Mouse (Mus musculus): ENCODE results near the gene Npff. TPM values are rescaled to one million over a fixed set of nuclear protein-coding genes. Genes with fewer than 3 reads are reported as not detected.

Npff gene
- polyA plus RNA-seq, 1 experiment from 2014 or later = 1.1 TPM

- WGBS = 71% methylated on average over 3 of the region's 3 CpGs
- DNase-seq (ENCODE audit: low spot score) (no peak), ATAC-seq (ENCODE audit: low FRiP score, low TSS enrichment) (no peak)
- H3K9ac ChIP-seq (ENCODE audit: low read length) = no peak overlapping the region
- peaks cover 25% of the 10 kb centered on the region for H3K36me3 ChIP-seq (ENCODE audit: control insufficient read depth, insufficient read depth, low read length)
- H3K4me3 ChIP-seq (ENCODE audit: low read depth, low read length) = no peak overlapping the region
- H3K9me3 ChIP-seq (ENCODE audit: control insufficient read depth, low read length) = no peaks in the 10 kb centered on the region
- H3K4me2 ChIP-seq (replicated peaks; ENCODE audit: low read depth) = no peak overlapping the region
- no peaks in the 10 kb centered on the region for H3K27me3 ChIP-seq (ENCODE audit: control insufficient read depth, insufficient read depth, low read length)
- H3K27ac ChIP-seq (replicated peaks) = no peak overlapping the region
- H3K4me1 ChIP-seq (replicated peaks; ENCODE audit: control insufficient read depth, insufficient read depth) = no peaks in the 10 kb centered on the region
- TF ChIP-seq CTCF (IDR thresholded peaks at IDR 0.05; ENCODE audit: low read depth) (peak; percentile 61), EP300 (optimal IDR thresholded peaks at IDR 0.05) (no peak)
Measured at GRCm38 (mm10) chr15:102527936-102528335, 3.2 kb upstream of the Npff start.

- Histone ChIP-seq H3K9me3 (ENCODE audit: control insufficient read depth, low read length) (no peaks in the 10 kb centered on the region), H3K4me3 (ENCODE audit: low read depth, low read length) (no peak overlapping the region), H3K27me3 (ENCODE audit: control insufficient read depth, insufficient read depth, low read length) (no peaks in the 10 kb centered on the region), H3K27ac (replicated peaks) (no peak overlapping the region), H3K9ac (ENCODE audit: low read length) (no peak overlapping the region), H3K36me3 (ENCODE audit: control insufficient read depth, insufficient read depth, low read length) (peaks cover 22% of the 10 kb centered on the region; the same call in 1 of the 2 replicates), H3K4me2 (replicated peaks; ENCODE audit: low read depth) (no peak overlapping the region), H3K4me1 (replicated peaks; ENCODE audit: control insufficient read depth, insufficient read depth) (no peaks in the 10 kb centered on the region)
- no peak for DNase-seq (ENCODE audit: low spot score)
- TF ChIP-seq EP300 (optimal IDR thresholded peaks at IDR 0.05) = no peak
- no peak for TF ChIP-seq CTCF (IDR thresholded peaks at IDR 0.05; ENCODE audit: low read depth)
- 74% methylated on average over 6 of the region's 6 CpGs for WGBS
- no peak for ATAC-seq (ENCODE audit: low FRiP score, low TSS enrichment)
Measured at GRCm38 (mm10) chr15:102526111-102527002, 1.6 kb upstream of the Npff start.

- Histone ChIP-seq H3K9ac (ENCODE audit: low read length) (no peak overlapping the region), H3K4me1 (replicated peaks; ENCODE audit: control insufficient read depth, insufficient read depth) (no peaks in the 10 kb centered on the region), H3K4me2 (replicated peaks; ENCODE audit: low read depth) (no peak overlapping the region), H3K27ac (replicated peaks) (no peak overlapping the region), H3K27me3 (ENCODE audit: control insufficient read depth, insufficient read depth, low read length) (no peaks in the 10 kb centered on the region), H3K36me3 (ENCODE audit: control insufficient read depth, insufficient read depth, low read length) (peaks cover 8% of the 10 kb centered on the region; the same call in 1 of the 2 replicates), H3K4me3 (ENCODE audit: low read depth, low read length) (no peak overlapping the region), H3K9me3 (ENCODE audit: control insufficient read depth, low read length) (no peaks in the 10 kb centered on the region)
- TF ChIP-seq EP300 (optimal IDR thresholded peaks at IDR 0.05) (no peak), CTCF (IDR thresholded peaks at IDR 0.05; ENCODE audit: low read depth) (no peak)
- DNase-seq (ENCODE audit: low spot score) = no peak
- WGBS = 69% methylated on average over 4 of the region's 4 CpGs
- no peak for ATAC-seq (ENCODE audit: low FRiP score, low TSS enrichment)
Measured at GRCm38 (mm10) chr15:102521480-102521879, 3.3 kb downstream of the Npff start.

- ATAC-seq (ENCODE audit: low FRiP score, low TSS enrichment) (no peak), DNase-seq (ENCODE audit: low spot score) (peak; percentile 68)
- Histone ChIP-seq H3K27me3 (ENCODE audit: control insufficient read depth, insufficient read depth, low read length) (no peaks in the 10 kb centered on the region), H3K27ac (replicated peaks) (peak overlapping the region; percentile 2; the same call in 1 of the 2 replicates), H3K4me1 (replicated peaks; ENCODE audit: control insufficient read depth, insufficient read depth) (no peaks in the 10 kb centered on the region), H3K4me2 (replicated peaks; ENCODE audit: low read depth) (no peak overlapping the region), H3K36me3 (ENCODE audit: control insufficient read depth, insufficient read depth, low read length) (peaks cover 8% of the 10 kb centered on the region; the same call in 1 of the 2 replicates), H3K9ac (ENCODE audit: low read length) (peak overlapping the region; percentile 14; the same call in 1 of the 2 replicates), H3K9me3 (ENCODE audit: control insufficient read depth, low read length) (no peaks in the 10 kb centered on the region), H3K4me3 (ENCODE audit: low read depth, low read length) (no peak overlapping the region)
- WGBS = 56% methylated on average over 4 of the region's 4 CpGs
- TF ChIP-seq EP300 (optimal IDR thresholded peaks at IDR 0.05) = no peak
- 0 out of 2 replicates have a peak, but pooled peaks have one; percentile 5 for TF ChIP-seq CTCF (IDR thresholded peaks at IDR 0.05; ENCODE audit: low read depth)
Measured at GRCm38 (mm10) chr15:102520416-102520815, 4.3 kb downstream of the Npff start.

GRCm38 (mm10) chr15:102519211-102520141 lies 5.3 kb downstream of the Npff start:
- Histone ChIP-seq H3K9ac (ENCODE audit: low read length) (peak overlapping the region; percentile 85), H3K4me3 (ENCODE audit: low read depth, low read length) (peak overlapping the region; percentile 64), H3K36me3 (ENCODE audit: control insufficient read depth, insufficient read depth, low read length) (peaks cover 8% of the 10 kb centered on the region; the same call in 1 of the 2 replicates), H3K4me2 (replicated peaks; ENCODE audit: low read depth) (peak overlapping the region; percentile 91), H3K27me3 (ENCODE audit: control insufficient read depth, insufficient read depth, low read length) (no peaks in the 10 kb centered on the region), H3K4me1 (replicated peaks; ENCODE audit: control insufficient read depth, insufficient read depth) (no peaks in the 10 kb centered on the region), H3K9me3 (ENCODE audit: control insufficient read depth, low read length) (no peaks in the 10 kb centered on the region), H3K27ac (replicated peaks) (peak overlapping the region; percentile 53)
- ATAC-seq (ENCODE audit: low FRiP score, low TSS enrichment) (no peak), DNase-seq (ENCODE audit: low spot score) (no peak)
- TF ChIP-seq CTCF (IDR thresholded peaks at IDR 0.05; ENCODE audit: low read depth) (no peak), EP300 (optimal IDR thresholded peaks at IDR 0.05) (no peak)
- whole genome bisulfite sequencing = 56% methylated on average over 15 of the region's 17 CpGs

Data from stomach, postnatal 0 days (tissue).